Mouse (Mus musculus): ENCODE measurements at regions not wholly inside any gene's neighbourhood (a gene's known extent, or its start where the extent isn't known, plus 50 kb on each side); places are given as distances from the start of the nearest gene placed in this dataset.

- no peak for TF ChIP-seq CTCF (IDR thresholded peaks at IDR 0.05; ENCODE audit: extremely low read depth, insufficient read depth, low read length)
- TF ChIP-seq POLR2A (IDR thresholded peaks at IDR 0.05; ENCODE audit: extremely low read depth, insufficient read depth, low read length), result no peak
These were observed 54.0 kb upstream of the Shh start for GRCm38 (mm10) chr5:28520800-28521707.
